Mouse (Mus musculus) thymus, postnatal 10 days (tissue): ENCODE results near the gene Akap13.

Source experiments
- DNase-seq, 2 experiments: peaks; one replicate each; pipeline ENCODE4 v3.0.0; 2021; ENCODE audit warnings: low spot score in 2 of 2

The Akap13 gene

DNA sequence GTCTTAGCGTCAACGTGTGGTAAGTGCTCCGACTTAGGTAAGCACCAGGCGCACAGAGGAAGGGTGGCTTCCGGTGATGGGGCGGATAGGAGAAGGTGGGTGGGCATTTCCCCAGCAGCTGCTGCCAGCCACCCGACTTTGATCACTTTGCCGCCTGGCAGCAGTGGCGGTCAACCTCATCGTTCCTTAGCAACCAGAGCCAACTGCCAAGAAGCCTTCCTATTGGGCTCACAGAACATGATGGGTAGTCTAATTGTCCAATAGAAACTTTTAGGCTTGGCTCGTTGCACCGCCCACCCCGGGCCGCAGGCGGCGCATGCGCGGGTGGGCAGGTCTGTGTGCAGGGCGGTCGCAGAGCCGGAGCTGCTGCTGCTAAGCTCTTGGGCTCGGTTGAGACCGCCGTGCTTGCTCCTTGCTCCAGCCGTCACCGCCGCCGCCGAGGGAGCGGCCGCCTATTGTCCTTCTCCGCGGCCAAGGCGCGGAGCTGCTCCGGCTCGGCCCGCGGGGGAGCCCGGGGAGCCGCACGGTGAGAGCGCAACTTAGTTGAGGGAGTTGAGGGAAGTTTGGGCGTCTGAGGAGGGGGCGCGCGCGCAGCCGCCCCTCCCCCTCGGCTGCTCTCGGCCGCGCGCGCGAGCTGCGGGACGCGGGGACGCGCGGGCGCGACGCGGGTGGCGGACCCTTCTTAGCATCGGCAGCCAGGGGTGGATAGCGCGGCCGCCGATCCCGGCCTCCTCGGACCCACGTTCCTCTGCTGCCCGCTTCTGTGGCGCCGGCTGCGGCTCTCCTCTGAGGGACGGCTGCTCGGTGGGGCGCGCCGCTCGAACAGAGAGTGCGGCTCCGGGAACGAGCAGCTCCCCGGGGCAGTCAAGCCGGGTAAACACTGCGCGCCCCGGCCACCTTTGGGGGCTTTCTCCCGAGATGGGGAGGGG, at the start of gene Akap13:
Gene Akap13 (plus strand): TSS at position 312 of the 929 bp plus-strand sequence.
- peak; percentile 95 to 96 for DNase-seq

DNA sequence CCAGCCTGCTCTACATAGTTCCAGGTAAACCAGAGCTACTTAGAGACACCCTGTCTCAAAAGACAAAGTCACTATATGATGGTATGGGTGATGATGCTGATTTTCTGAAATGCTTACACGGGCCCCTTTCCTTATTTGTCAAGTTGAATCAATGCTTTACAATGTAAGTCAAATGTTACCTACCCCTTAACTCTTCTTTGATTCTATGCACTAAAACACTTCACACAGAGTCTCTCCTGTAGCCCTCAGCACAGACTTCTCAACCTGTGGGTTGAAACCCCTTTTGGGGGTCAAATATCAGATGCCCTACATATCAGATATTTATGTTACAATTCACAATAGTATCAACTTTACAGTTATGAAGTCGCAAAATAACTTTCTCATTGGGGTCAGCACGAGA, 44.7 kb upstream of the Akap13 start:
- DNase-seq: no peak

DNA sequence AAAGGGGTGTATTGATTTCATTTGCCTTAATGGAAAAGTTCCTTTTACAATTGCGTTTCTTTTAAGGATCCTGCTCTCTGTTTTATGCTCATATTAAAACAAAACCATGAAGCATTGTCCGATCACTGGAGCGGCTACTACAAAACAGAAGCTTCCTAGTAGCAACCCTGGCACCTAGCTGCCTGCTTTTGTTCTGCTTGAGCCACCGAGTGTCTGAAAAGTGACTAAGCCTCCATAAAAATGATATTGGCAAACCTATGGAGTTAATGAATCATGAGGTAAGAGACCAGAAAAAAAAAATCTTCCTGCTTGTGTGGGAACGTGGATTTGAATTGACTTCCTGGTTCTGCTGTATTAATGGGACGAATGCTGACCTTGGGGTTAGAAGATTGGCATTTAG, 44.1 kb upstream of the Akap13 start:
- no peak for DNase-seq

DNA sequence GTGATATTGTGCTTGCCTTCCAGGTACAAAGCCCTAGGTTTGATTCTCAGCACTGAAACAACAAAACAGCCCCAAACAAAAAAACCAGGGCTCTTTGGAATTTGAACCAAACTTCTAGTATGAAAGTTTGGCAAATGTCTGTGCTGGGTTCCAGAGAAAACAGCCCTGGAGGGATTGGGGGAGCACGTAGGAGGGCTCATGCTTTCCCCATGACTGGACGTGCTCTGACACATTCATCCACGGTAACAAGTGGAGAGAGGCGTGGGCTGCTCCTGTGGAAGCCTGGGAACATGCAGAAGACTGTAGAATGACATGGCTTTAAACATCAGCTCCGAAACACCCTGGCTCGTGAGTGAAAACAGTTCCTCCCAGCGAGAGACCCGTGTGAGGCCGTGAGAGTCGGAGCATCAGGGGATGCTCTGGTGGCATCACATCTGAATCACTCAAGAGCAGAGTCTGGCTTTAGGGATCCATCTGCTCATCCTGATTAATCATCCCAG, 43.3 kb upstream of the Akap13 start:
- no peak for DNase-seq

DNA sequence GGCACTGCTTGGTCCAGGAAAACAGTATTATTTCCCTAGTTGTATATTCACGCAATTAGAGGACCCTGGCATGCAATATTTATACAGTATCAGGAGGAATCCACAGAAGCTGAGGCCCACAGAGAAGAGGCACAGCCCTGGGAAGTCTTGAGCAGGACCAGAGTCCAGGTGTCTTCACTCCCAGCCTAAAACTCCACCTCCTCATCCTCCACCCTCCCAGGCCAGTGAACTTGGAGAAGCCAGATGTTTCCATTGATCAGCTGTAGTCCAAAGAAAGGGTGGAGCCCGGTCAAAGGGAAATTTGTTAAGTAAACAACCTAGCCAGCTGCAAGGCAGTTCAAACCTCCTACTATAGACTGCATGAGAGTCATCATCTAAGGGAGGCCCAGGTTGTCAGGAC, 42.8 kb upstream of the Akap13 start:
- DNase-seq: no peak

DNA sequence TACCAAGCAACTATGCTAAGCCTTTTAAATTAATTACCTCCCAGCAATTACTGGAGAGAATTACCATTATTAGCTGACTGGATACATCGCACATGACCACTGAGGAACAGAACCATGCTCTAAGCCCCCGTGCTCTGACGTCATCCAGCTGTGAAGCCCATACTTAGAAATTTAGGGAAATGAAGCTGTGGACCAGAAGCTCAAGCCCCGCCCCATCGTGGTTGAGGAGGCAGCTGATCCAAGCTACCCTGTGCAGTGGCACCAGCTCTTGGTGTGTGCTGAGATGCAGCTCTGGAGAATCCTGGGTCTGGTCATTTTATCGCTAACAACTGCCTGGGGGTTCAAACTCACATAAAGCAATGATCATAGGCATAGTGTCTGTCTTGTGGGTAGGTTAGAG, 41.4 kb upstream of the Akap13 start:
- DNase-seq: no peak

DNA sequence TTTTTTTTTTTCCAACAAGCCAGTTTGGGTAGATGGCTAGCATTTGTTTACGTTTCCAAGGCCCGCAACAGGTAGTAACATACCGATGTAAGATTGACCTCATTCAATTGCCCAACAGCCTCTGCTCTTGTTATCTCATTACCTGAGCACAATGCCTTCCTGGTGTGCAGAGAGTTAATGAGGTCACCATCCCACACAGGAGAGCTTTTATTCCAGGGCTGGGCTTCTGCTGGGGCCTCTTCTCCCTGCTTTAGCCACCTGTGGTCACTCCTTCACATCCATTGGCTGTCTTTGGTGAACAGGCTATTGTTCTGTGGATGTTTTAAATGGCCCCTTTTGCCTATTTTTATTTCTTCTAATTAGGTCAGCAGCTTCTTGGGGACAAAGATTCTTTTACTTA, 41.0 kb upstream of the Akap13 start:
- no peak for DNase-seq

DNA sequence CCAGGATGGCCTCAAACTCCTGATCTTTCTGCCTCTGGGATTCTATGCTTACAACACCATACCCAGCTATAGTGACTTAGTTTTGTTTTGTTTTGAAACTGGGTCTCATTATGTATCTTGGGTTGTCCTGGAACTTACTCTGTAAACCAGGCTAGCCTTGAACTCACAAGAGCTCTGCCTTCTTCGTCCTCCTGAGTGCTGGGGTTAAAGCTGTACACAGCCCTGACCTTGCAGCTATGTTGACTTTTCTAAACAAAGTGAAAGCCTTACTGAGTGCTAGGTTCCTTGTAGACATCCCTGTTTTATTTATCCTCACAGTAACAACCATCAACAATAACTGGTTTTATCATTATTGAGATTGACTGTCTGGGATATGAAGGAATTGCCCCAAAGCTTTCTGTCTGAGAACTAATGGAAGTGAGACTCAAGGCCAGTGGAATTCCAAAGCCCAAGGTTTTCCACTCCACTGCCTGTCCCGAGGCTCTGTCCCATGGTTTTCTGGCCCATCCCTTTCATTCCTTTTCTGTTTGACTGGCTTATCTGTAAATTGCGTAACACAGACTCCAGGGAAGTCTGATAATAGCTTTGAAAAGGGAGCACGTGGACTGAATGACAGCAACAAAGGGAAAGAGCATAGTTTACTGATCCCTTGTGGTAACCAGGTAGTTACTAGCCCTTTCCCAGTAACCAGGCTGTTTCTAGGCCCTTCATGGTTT, 40.0 kb upstream of the Akap13 start:
- DNase-seq: no peak

DNA sequence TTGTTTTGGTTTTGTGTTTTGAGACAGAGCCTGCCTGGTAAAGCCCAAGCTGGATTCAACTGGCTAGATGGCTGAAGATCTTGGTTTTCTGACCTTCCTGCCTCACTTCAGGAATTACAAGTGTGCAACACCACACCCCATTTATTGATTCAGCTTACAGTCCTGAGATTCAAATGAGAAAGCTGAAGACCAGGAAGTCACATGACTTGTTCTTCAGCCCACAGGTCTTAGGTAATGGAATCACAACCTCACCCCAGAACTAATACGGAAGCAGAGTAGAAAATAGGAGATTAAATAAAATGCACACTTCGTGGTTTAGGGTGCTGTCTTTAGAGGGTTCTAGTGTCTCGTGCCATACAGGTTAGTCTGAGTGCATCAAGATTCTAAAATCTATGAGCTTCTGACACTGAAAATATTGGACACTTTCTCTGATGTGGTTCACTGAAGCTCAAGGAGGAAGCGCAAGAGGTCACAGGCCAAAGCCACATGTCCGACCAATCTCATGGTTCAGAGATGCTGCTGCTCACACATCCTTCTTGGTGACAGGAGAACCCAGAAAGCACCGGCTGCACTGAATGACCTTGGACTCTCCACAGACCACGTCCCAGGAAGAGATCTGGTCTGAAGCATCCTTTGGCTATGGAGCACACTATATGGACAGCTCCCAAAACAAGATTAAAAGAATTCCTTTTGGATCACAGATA, 39.3 kb upstream of the Akap13 start:
- DNase-seq: no peak

DNA sequence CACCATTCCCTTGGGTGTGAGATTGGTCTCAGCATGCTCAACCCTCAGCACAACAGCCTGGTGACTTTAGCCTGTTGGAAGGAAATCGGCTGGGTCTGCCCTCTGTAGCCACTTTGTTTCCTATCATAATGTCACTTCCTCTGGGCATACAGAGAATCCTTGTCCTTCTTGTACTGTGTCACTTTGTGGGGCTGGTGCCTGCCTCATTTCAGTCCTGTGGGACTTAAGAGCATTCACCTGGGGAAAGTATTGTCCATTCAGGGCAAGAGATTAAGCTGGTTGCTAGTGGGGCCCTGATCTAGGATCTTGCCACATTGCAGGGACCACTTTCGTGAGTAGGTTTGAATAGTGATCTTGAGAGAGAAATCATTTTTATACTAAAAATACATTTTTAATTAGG, 34.4 kb upstream of the Akap13 start:
- DNase-seq: no peak

DNA sequence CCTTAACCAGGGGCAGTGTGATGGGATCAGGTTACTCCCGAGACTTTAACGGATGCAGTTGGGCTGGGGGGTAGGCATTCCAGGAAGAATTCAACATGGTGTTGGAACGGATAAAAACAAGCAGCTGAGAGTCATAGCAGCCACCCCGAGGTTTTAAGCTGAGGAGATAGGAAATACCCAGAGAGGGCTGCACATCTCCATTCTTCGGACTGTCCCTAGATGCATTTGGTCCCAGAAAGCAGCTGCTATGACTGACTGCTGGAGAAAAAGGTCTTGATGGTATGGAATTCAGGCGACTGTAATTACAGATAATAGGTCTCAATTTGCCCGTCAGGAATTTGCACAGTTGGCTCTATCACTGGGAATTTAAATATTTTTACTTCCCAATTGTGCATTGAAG, 31.2 kb upstream of the Akap13 start:
- DNase-seq: no peak

DNA sequence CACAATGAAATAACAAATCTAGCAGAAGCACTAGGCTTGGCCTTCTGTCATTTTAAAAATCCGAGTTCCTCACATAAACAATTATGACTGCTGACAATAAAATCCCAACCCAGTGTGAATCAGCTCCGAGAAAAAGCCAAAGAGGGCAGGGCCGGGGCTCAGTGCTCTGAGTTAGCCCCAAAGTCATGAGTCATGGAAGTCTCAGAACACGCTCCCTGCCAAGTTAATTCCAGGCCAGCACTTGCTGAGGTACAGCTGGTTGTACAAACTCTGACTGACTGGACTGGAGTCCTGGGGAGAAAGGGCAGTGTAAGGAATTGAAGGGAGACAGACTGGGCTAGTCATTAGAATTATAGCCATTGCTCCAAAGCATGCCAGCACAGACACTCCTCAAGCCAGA, 28.0 kb upstream of the Akap13 start:
- no peak for DNase-seq

DNA sequence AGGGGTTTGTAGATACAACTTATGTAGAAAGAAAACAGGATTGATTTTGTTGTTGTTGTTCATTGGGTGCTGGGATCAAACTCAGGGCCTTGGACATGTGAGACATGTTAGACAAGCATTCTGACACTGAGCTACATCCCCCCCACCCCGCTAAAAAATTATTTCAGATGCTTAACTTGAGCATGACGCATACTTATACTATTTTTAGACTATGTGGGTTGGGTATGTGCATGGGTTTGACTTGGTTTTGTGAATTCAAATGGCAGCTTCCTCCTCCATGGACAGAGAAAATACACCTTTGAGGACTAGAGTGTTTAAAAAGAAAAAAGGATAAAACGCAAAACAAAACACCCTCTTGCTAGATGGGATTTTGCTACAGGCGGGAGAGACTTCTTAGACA, 26.4 kb upstream of the Akap13 start:
- no peak for DNase-seq

DNA sequence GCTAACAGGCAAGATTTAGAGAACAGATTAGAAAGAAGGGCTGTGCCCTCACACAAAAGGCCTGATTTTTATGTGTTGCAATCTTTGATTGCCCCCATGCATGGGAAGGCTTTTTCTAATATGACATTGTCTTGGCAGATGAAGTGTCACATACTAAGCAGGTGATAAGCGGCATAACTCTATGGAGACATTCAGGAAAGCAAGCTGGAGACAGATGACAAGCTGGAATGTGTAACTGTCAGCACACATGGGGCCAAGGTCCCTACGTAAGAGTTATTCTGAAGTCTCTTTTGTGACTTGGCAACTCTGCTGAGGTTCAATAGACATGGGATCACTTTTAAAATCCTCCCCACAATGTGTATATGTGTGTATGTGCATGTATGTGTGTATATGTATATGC, 24.8 kb upstream of the Akap13 start:
- no peak for DNase-seq

DNA sequence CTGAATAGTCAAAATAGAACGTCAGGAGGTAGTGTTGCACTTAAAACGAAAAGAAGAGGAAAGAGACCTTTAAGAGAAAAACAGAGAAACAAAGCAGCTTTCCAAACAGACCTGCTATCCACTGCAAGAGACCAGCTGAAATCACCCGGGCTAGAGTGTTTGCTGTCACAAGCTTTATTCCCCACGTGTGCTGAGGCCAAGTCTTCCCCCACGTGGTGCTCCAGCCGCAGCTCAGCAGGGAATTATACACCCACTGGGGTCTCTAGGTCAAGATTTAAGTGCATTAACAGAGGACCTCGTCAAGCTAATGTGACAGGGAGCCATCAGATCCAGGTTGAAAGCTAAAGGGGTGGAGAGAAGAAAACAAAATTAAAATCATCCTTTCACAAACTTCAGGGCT, 24.3 kb upstream of the Akap13 start:
- no peak for DNase-seq

DNA sequence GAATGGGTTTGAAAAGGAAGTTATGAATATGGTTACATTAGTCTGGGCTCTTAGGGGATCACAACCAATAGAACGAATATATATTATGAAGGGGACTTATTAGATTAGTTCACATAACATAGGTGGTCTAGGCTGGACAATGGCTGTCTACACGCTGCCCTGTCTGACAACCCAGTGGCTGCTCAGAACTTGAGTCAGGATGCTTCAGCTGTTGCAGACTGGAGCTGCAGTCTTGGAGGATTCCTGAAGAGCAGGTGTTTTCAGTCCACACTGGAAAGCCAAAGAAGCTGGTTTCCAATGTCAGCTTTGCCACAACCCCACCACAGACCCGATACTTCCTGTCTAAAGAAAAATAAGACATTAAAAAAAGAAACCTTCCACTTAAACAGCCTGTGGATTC, 23.3 kb upstream of the Akap13 start:
- DNase-seq: no peak

DNA sequence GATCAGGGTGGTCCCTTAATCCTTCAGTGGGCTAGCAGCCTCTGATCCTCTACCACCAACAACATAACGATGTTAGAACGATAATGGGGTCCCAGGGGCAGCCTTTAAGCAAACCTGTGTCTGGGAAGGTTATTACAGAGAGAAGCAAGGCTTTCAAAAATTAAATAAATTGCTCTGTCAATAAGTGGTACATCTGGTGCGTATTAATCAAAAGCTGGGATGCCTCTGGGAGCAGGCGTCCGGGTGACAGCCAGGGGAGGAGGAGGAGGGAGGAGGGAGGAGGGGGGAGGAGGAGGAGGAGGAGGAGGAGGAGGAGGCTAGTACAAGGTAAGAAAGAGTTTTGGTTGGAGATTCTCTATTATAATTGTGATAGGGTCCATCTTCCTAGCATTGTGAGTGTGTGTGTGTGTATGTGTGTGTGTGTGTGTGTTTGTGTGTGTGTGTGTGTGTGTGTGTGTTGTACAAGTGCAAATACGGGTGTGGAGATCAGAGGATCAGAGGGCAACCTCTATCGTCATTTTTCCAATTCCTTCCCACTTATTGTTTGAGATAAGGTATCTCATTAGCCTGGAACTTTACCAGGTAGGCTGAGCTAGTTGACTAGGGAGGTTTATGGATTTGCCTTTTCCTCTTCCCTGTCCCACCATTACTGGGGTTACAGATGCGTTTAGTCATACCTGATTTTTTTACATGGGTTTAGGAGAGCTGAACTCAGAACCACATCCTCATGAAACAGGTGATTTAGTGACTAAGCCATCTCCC, 18.7 kb upstream of the Akap13 start:
- DNase-seq: no peak

DNA sequence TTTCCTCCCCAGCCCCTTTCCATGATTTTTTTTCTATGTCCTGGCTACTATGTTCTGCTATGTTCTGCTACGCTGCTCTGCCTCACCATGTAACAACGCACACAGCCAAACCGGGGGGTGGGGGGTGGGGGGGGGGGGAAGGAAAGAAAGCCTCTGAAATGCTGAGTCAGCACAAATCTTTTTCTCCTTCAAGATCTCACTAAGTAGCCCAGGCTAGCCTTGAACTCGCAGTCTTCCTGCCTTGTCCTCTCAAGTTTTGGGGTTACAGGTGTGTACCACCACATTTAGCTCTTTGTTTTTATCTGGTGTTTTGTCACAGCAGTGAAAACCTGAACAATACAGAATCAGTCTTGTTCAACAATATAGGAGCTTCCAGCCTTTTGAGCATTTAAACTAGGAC, 15.8 kb upstream of the Akap13 start:
- no peak for DNase-seq

DNA sequence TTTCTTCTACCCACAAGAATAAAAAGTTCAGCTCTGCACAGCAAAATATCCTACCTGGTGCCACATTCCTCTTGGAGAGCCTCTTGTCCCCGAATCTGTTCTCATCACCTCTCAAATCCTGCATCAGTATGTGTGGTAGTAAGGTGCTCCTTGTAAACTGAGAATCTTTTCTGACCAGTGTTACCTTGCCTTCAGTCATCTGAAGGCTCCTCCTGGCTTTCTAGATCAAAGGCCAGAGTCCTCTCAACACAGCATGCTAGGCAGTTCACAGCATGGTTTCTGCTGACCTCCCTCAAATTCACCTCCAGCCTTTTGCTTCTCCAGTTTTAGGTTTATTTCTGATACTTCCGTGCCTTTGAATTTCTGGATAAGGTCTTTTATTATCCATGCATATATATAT, 15.1 kb upstream of the Akap13 start:
- DNase-seq: no peak

DNA sequence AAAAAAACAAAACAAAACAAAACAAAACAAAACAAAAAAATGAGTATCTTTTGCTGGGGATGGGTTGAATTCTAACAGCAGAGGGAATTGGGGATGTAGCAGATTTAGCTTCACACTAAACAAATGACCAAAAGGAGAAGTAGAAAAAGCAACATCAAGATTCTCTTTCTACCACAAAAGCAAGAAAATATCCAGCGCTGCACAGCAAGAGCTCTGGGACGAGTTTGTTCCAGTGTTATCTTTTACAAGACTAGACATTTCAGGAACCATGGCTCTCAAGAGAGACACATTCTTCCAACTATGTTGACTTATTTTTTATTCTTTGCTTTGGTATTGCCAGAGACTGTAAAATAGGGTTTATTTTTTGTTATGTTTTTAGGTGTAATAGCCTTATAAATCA, 13.4 kb upstream of the Akap13 start:
- no peak for DNase-seq

DNA sequence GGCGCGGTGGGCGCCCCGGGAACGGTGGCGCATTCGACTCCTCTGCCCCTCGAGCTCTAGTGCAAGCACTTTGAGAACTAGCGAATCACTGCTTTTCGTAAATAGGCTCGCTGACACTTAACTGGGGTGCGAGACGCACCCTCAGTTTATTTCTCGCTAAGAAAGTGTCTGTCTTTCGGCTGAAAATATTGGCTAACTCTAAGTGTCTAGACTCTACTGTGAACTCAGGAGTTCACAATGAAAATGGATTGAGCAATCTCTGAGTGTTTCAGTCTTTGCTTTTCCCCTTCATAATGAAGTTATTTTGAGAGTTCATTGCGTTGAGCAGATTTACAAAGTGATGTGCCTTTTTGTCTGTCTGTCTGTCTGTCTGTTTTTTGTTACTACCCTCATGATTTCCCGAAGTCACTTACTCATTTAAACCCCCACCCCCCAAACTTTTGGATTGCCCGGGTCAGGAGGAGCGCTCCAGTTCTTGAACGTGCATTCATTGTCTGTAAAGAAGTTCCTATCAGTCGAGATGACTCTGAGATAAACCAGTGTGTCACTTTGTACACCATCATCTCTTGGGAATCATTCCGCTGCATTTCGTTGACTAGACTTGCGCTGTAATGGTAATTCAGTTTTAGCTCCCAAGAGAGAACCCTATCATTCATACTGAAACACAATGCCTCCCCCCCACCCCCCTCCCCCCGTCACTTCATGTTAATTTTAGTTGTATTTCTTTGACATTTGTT, 986 bp downstream of the Akap13 start:
- DNase-seq: no peak
